Mouse (Mus musculus) left cerebral cortex, postnatal 36 days (tissue): ENCODE measurements around the gene Castor1. TPM values are rescaled to one million over a fixed set of nuclear protein-coding genes. Genes with fewer than 3 reads are reported as not detected.

Experiments
- DNase-seq, 2 experiments: peaks; one replicate each; pipeline ENCODE4 v3.0.0; 2021 to 2022; ENCODE audit warnings: low spot score in 2 of 2, mixed read lengths in 1 of 2
- intact Hi-C: fragments of 180-260 bp; cut with DNase I; formaldehyde crosslinking; loops from one replicate; pipeline ENCODE4 v1.15.1; 2025
- total RNA-seq, 2 experiments: library from RNA; stranded (reverse); gene quantifications; 2 replicates each; pipeline ENCODE4 v1.2.3; 2021

Castor1 gene
- total RNA-seq, 2 experiments from 2014 or later: 4.3 to 5.3 TPM

- DNase-seq: no peak
- intact Hi-C loops: no loop called here
These were observed 8.7 kb downstream of the Castor1 start for GRCm38 (mm10) chr11:4226569-4227325.

GRCm38 (mm10) chr11:4228463-4228862 lies 10.4 kb downstream of the Castor1 start:
- intact Hi-C loops: no loop called here
- DNase-seq: no peak

- no peak for DNase-seq
- intact Hi-C loops: no loop called here
These were observed 11.8 kb downstream of the Castor1 start for GRCm38 (mm10) chr11:4229841-4230240.

GRCm38 (mm10) chr11:4231435-4231834 lies 13.4 kb downstream of the Castor1 start:
- no peak for DNase-seq
- intact Hi-C loops: no loop called here

- DNase-seq: no peak
- intact Hi-C loops: no loop called here
These were observed 14.6 kb downstream of the Castor1 start for GRCm38 (mm10) chr11:4232644-4233043.

- no peak for DNase-seq
- intact Hi-C loops: no loop called here
These were observed 17.1 kb downstream of the Castor1 start for GRCm38 (mm10) chr11:4235052-4235655.

GRCm38 (mm10) chr11:4235665-4236545 lies 17.9 kb downstream of the Castor1 start, which contains the start of gene Osm:
TSS of gene Osm (plus strand) at chr11:4236420.
- intact Hi-C loops: no loop called here
- DNase-seq: no peak

- intact Hi-C loops: no loop called here
- no peak for DNase-seq
These were observed 18.6 kb downstream of the Castor1 start for GRCm38 (mm10) chr11:4236546-4237067.

- intact Hi-C loops: no loop called here
- DNase-seq: no peak
These were observed 19.4 kb downstream of the Castor1 start for GRCm38 (mm10) chr11:4237389-4237912.

- intact Hi-C loops: no loop called here
- no peak for DNase-seq
These were observed 20.1 kb downstream of the Castor1 start for GRCm38 (mm10) chr11:4238167-4238566.

- DNase-seq: no peak
- intact Hi-C loops: no loop called here
These were observed 21.7 kb downstream of the Castor1 start for GRCm38 (mm10) chr11:4239691-4240090.

- intact Hi-C loops: no loop called here
- DNase-seq: no peak
These were observed 22.1 kb downstream of the Castor1 start for GRCm38 (mm10) chr11:4240151-4240550.

GRCm38 (mm10) chr11:4241180-4241579 lies 23.2 kb downstream of the Castor1 start:
- DNase-seq: no peak
- intact Hi-C loops: no loop called here

GRCm38 (mm10) chr11:4246126-4246525 lies 28.1 kb downstream of the Castor1 start:
- DNase-seq: no peak
- intact Hi-C loops: no loop called here

- intact Hi-C loops: no loop called here
- no peak for DNase-seq
These were observed 28.6 kb downstream of the Castor1 start for GRCm38 (mm10) chr11:4246623-4247022.

GRCm38 (mm10) chr11:4247201-4247959 lies 29.4 kb downstream of the Castor1 start:
- no peak for DNase-seq
- intact Hi-C loops: no loop called here

GRCm38 (mm10) chr11:4249151-4249550 lies 31.1 kb downstream of the Castor1 start:
- intact Hi-C loops: no loop called here
- no peak for DNase-seq

GRCm38 (mm10) chr11:4250290-4250689 lies 32.3 kb downstream of the Castor1 start:
- intact Hi-C loops: no loop called here
- no peak for DNase-seq

GRCm38 (mm10) chr11:4251376-4251775 lies 33.4 kb downstream of the Castor1 start:
- intact Hi-C loops: no loop called here

More at GRCm38 (mm10) chr11:4251376-4251775, 33.4 kb downstream of the Castor1 start:
- DNase-seq: no peak
